Mouse (Mus musculus) limb, embryonic 11.5 days (tissue): ENCODE results near the gene Acbd5. TPM values are rescaled to one million over a fixed set of nuclear protein-coding genes. Genes with fewer than 3 reads are reported as not detected.

ENCODE experiments used
- ATAC-seq: fragments of 200-750 bp; cut with Nextera tagmentation; 2 replicates; pipeline ENCODE4 v1.8.0; 2017; ENCODE audit warnings: low read depth; ENCODE audit not compliant: insufficient number of reproducible peaks, low FRiP score, low TSS enrichment
- DNase-seq: peaks from one replicate; pipeline ENCODE4 v3.0.0-alpha.2; 2015; ENCODE audit warnings: low spot score
- H3K27ac ChIP-seq: fragments of 300-500 bp; sonication (generic); replicated peaks from 2 replicates; pipeline ENCODE4 v1.5.1; 2014; ENCODE audit warnings: low read depth, mild to moderate bottlenecking, low read length
- H3K27me3 ChIP-seq: fragments of 300-500 bp; sonication (generic); 2 replicates; pipeline ENCODE4 v1.6.1; 2014; ENCODE audit warnings: mild to moderate bottlenecking, low read length, mixed read lengths; ENCODE audit not compliant: control insufficient read depth, insufficient read depth
- H3K36me3 ChIP-seq: fragments of 300-500 bp; sonication (generic); 2 replicates; pipeline ENCODE4 v1.6.1; 2014; ENCODE audit warnings: mild to moderate bottlenecking, low read length, moderate library complexity, mixed read lengths; ENCODE audit not compliant: control insufficient read depth, insufficient read depth
- H3K4me1 ChIP-seq: fragments of 300-500 bp; sonication (generic); 2 replicates; pipeline ENCODE4 v1.6.1; 2014; ENCODE audit warnings: low read length, mixed read lengths; ENCODE audit not compliant: control insufficient read depth, insufficient read depth
- H3K4me2 ChIP-seq: fragments of 300-500 bp; sonication (generic); 2 replicates; pipeline ENCODE4 v1.6.1; 2014; ENCODE audit warnings: low read depth, mild to moderate bottlenecking, moderate library complexity; ENCODE audit not compliant: severe bottlenecking
- H3K4me3 ChIP-seq: fragments of 300-500 bp; sonication (generic); 2 replicates; pipeline ENCODE4 v1.5.1; 2014; ENCODE audit warnings: low read depth, low read length
- H3K9ac ChIP-seq: fragments of 300-500 bp; sonication (generic); 2 replicates; pipeline ENCODE4 v1.6.1; 2014; ENCODE audit warnings: mild to moderate bottlenecking, low read length
- H3K9me3 ChIP-seq: fragments of 300-500 bp; sonication (generic); 2 replicates; pipeline ENCODE4 v1.6.1; 2016; ENCODE audit warnings: low read length; ENCODE audit not compliant: control insufficient read depth
- WGBS: fragments of 180-500 bp; shearing (Covaris S2); extraction: QIAGEN DNeasy Blood & Tissue Kit; methylation state at CpG from one replicate; pipeline ENCODE4 v1.1.7; 2014; 5-methylcytosine and 5-hydroxymethylcytosine counted together
- polyA plus RNA-seq: library from polyadenylated mRNA; unstranded; fragments of >200 nt; fragmentation: Nextera tagmentation; extraction: Ambion mirVana; gene quantifications from 2 replicates; pipeline ENCODE4 v1.2.1, GENCODE M21; 2014

The Acbd5 gene
- polyA plus RNA-seq, 1 experiment from 2014 or later: 25.6 TPM

GRCm38 (mm10) chr2:23155777-23156607, 88.0 kb downstream of the Acbd5 start, which contains the start of the genes Mastl and Yme1l1:
TSS of gene Mastl (minus strand) at chr2:23156024.
TSS of gene Yme1l1 (plus strand) at chr2:23156369.
- Histone ChIP-seq H3K27me3 (no peaks in the 10 kb centered on the region), H3K4me3 (peak within 1 kb of the TSS; percentile 81), H3K4me2 (peak within 1 kb of the TSS; percentile 78), H3K36me3 (peaks cover 4% of the 10 kb centered on the region; the same call in 1 of the 2 replicates), H3K9me3 (no peaks in the 10 kb centered on the region), H3K9ac (peak within 1 kb of the TSS; percentile 72), H3K4me1 (peaks cover 6% of the 10 kb centered on the region; the same call in 1 of the 2 replicates), H3K27ac (peak within 1 kb of the TSS; percentile 95)
- DNase-seq (peak; percentile 96), ATAC-seq (peak; percentile 99)
- under 1% methylated on average over 61 of the region's 61 CpGs for WGBS

GRCm38 (mm10) chr2:23156608-23157081, 88.7 kb downstream of the Acbd5 start:
- Histone ChIP-seq H3K27me3 (no peaks in the 10 kb centered on the region), H3K4me3 (peak overlapping the region; percentile 81), H3K9ac (peak overlapping the region; percentile 72), H3K4me1 (peaks cover 6% of the 10 kb centered on the region; the same call in 1 of the 2 replicates), H3K36me3 (peaks cover 5% of the 10 kb centered on the region; the same call in 1 of the 2 replicates), H3K27ac (peak overlapping the region; percentile 95), H3K9me3 (no peaks in the 10 kb centered on the region), H3K4me2 (peak overlapping the region; percentile 43)
- ATAC-seq (peak; percentile 31), DNase-seq (no peak)
- under 1% methylated on average over 17 of the region's 17 CpGs for WGBS

Other genes starting within 250 kb of the Acbd5 start
- 15.0 and 16.5 TPM in 2 replicates for gene Pdss1, start 172.6 kb upstream of the Acbd5 start, polyA plus RNA-seq
- gene Abi1, start 27.9 kb upstream of the Acbd5 start, polyA plus RNA-seq: 43.7 and 44.8 TPM in 2 replicates
- gene Mastl, start 87.9 kb downstream of the Acbd5 start, polyA plus RNA-seq: 13.0 and 15.6 TPM in 2 replicates
- 92.1 and 96.2 TPM in 2 replicates for gene Yme1l1, start 88.2 kb downstream of the Acbd5 start, polyA plus RNA-seq
- gene 4931423N10Rik, start 139.3 kb downstream of the Acbd5 start, polyA plus RNA-seq: not detected in 2 replicates